Mouse (Mus musculus): Measurements from ENCODE around the gene Rnf220. TPM values are rescaled to one million over a fixed set of nuclear protein-coding genes. Genes with fewer than 3 reads are reported as not detected.

The Rnf220 gene
- polyA plus RNA-seq, 1 experiment, result 84.5 TPM

GRCm38 (mm10) chr4:117302027-117302806 is 194.6 kb downstream of the Rnf220 start:
- Histone ChIP-seq H3K4me1 (ENCODE audit: control insufficient read depth, insufficient read depth, low read length) (no peaks in the 10 kb centered on the region), H3K4me3 (ENCODE audit: insufficient read depth, low read length) (no peak overlapping the region), H3K27ac (ENCODE audit: insufficient read depth, low read depth, low read length) (no peak overlapping the region)
- TF ChIP-seq POLR2A (IDR thresholded peaks at IDR 0.05; ENCODE audit: borderline replicate concordance, low read depth, low read length) (no peak), CTCF (IDR thresholded peaks at IDR 0.05; ENCODE audit: low read depth, low read length) (no peak)

DNA sequence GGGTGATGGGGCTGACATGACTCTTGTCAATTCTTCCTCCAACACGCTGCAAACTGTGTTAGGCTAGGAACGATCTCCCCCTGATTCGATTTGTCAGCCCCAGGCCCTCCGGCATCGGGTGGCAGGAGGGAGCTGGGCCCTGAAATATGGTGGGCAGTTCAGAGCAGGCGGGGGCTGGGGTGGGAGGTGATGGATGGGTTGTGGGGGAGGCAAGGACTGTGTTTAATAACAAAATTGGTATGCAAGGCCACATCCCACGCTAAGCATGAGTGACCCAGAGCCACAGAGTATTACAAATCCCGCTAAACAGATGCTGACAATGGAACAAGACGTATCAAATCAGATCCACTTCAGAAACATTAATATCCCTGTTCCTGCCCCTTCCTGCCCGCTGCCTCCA is 196.9 kb downstream of the Rnf220 start:
- no peaks in the 10 kb centered on the region for H3K4me1 ChIP-seq (ENCODE audit: control insufficient read depth, insufficient read depth, low read length)
- no peak overlapping the region for H3K4me3 ChIP-seq (ENCODE audit: insufficient read depth, low read length)
- no peak overlapping the region for H3K27ac ChIP-seq (ENCODE audit: insufficient read depth, low read depth, low read length)
- TF ChIP-seq POLR2A (IDR thresholded peaks at IDR 0.05; ENCODE audit: borderline replicate concordance, low read depth, low read length) (no peak), CTCF (IDR thresholded peaks at IDR 0.05; ENCODE audit: low read depth, low read length) (no peak)

- H3K4me1 ChIP-seq (ENCODE audit: control insufficient read depth, insufficient read depth, low read length), result no peaks in the 10 kb centered on the region
- no peak overlapping the region for H3K27ac ChIP-seq (ENCODE audit: insufficient read depth, low read depth, low read length)
- TF ChIP-seq POLR2A (IDR thresholded peaks at IDR 0.05; ENCODE audit: borderline replicate concordance, low read depth, low read length) (no peak), CTCF (IDR thresholded peaks at IDR 0.05; ENCODE audit: low read depth, low read length) (no peak)
- H3K4me3 ChIP-seq (ENCODE audit: insufficient read depth, low read length), result no peak overlapping the region
These were observed 199.0 kb downstream of the Rnf220 start for GRCm38 (mm10) chr4:117297819-117298218.

DNA sequence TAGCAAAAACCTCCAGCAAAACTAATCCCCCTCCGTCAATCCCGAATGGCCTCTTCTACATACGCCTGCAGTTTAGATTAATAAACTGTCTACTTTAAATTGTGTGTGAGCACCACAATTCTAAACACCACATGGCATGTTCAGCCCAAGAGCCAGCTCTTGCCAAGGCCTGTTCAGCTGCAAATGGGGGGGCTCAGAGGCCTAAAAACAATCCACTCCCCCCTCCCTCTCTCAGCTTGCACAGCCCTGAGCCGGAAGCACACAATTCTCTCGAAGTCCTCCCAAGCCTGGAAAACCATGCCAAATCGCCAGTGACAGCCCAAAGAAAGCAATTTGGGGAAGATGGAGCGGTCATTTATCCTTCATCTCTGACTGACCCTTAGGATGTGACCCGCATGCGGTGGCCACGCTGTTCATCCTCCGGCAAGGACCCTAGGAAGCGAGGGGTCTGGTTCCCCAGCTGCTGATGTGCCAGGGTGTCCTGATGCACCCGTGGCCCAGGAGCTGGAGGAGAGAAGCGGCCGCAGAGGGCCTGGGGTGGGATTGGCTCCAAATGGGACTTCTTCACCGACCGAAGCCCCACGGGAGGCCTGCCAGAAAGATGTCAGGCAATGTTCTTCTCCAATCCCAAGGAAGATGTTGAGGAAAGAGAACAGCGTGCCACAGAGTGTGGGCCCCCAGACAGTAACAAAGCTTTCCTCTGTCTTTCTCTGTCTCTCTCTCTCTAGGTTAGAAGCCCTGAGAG is 199.8 kb downstream of the Rnf220 start:
- no peak overlapping the region for H3K4me3 ChIP-seq (ENCODE audit: insufficient read depth, low read length)
- no peak overlapping the region for H3K27ac ChIP-seq (ENCODE audit: insufficient read depth, low read depth, low read length)
- no peak for TF ChIP-seq CTCF (IDR thresholded peaks at IDR 0.05; ENCODE audit: low read depth, low read length)
- TF ChIP-seq POLR2A (IDR thresholded peaks at IDR 0.05; ENCODE audit: borderline replicate concordance, low read depth, low read length), result no peak
- no peaks in the 10 kb centered on the region for H3K4me1 ChIP-seq (ENCODE audit: control insufficient read depth, insufficient read depth, low read length)

- Histone ChIP-seq H3K27ac (ENCODE audit: insufficient read depth, low read depth, low read length) (no peak overlapping the region), H3K4me1 (ENCODE audit: control insufficient read depth, insufficient read depth, low read length) (peaks cover 14% of the 10 kb centered on the region), H3K4me3 (ENCODE audit: insufficient read depth, low read length) (no peak overlapping the region)
- TF ChIP-seq CTCF (IDR thresholded peaks at IDR 0.05; ENCODE audit: low read depth, low read length) (no peak), POLR2A (IDR thresholded peaks at IDR 0.05; ENCODE audit: borderline replicate concordance, low read depth, low read length) (no peak)
These were observed 205.2 kb downstream of the Rnf220 start for GRCm38 (mm10) chr4:117291696-117292095.

DNA sequence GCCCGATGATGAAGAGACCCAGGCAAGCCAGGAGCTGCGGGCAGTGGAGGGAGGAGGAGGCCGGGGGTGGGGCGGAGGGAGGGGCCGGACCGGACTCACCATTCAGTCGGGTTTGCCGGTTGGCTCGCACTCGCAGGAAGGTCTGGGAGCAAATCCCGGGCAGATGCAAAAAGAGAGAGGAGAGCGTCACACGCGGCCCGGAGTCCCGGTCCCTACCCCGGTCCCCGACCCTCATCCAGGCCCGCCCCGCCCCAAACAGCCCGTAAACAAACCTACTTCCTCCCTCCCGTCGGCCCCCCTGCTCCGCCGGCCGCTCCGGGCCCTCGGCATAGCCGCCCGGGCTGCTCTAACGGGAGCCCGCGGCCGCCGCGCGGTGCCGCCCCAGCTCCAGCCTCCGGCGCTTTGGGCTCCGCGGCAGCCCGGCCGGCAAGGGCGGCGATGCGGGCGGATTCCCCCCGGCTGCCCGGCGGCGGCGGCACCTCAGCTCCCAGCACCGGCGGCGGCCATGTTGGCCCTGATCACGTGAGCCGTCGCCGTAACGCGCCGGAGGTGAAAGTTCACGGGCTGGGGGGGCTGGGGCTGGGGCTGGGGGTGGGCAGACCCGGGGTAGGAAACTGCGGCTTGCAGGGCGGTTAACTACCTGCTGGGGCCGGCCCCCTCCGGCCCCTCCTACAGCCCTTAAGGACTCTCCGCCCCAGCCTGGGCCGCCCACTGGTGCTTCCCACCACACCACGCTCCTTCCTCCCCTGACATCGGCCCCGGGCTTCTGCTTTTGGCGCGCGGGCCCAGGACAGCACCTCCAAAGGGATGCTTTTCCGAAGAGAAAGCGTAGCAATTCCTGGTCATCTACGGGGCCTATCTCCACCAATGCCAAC is 207.7 kb downstream of the Rnf220 start:
- H3K4me1 ChIP-seq (ENCODE audit: control insufficient read depth, insufficient read depth, low read length), result peaks cover 14% of the 10 kb centered on the region

GRCm38 (mm10) chr4:117288277-117288926 is 208.4 kb downstream of the Rnf220 start:
- H3K4me1 ChIP-seq (ENCODE audit: control insufficient read depth, insufficient read depth, low read length), result peaks cover 14% of the 10 kb centered on the region
- TF ChIP-seq CTCF (IDR thresholded peaks at IDR 0.05; ENCODE audit: low read depth, low read length) (no peak), POLR2A (IDR thresholded peaks at IDR 0.05; ENCODE audit: borderline replicate concordance, low read depth, low read length) (no peak)
- H3K4me3 ChIP-seq (ENCODE audit: insufficient read depth, low read length), result peak overlapping the region; percentile 89
- H3K27ac ChIP-seq (ENCODE audit: insufficient read depth, low read depth, low read length), result peak overlapping the region; percentile 71

More for the DNA sequence above, 207.7 kb downstream of the Rnf220 start:
- Histone ChIP-seq H3K27ac (ENCODE audit: insufficient read depth, low read depth, low read length) (peak overlapping the region; percentile 71), H3K4me3 (ENCODE audit: insufficient read depth, low read length) (peak overlapping the region; percentile 89)
- no peak for TF ChIP-seq CTCF (IDR thresholded peaks at IDR 0.05; ENCODE audit: low read depth, low read length)
- TF ChIP-seq POLR2A (IDR thresholded peaks at IDR 0.05; ENCODE audit: borderline replicate concordance, low read depth, low read length), result no peak; the same call in none of the 2 replicates

GRCm38 (mm10) chr4:117284363-117284762 is 212.5 kb downstream of the Rnf220 start:
- Histone ChIP-seq H3K27ac (ENCODE audit: insufficient read depth, low read depth, low read length) (no peak overlapping the region), H3K4me3 (ENCODE audit: insufficient read depth, low read length) (no peak overlapping the region), H3K4me1 (ENCODE audit: control insufficient read depth, insufficient read depth, low read length) (peaks cover 10% of the 10 kb centered on the region)
- no peak for TF ChIP-seq CTCF (IDR thresholded peaks at IDR 0.05; ENCODE audit: low read depth, low read length)
- TF ChIP-seq POLR2A (IDR thresholded peaks at IDR 0.05; ENCODE audit: borderline replicate concordance, low read depth, low read length), result no peak
